Mouse (Mus musculus): ENCODE results near the gene Schip1. TPM values are rescaled to one million over a fixed set of nuclear protein-coding genes. Genes with fewer than 3 reads are reported as not detected.

The Schip1 gene
- total RNA-seq, 2 experiments from 2014 or later: 19.2 to 30.0 TPM

- no peak for DNase-seq
Measured at GRCm38 (mm10) chr3:68512327-68512726, 447.7 kb downstream of the Schip1 start.

- no peak for DNase-seq
Measured at GRCm38 (mm10) chr3:68513340-68514119, 448.9 kb downstream of the Schip1 start.

GRCm38 (mm10) chr3:68514120-68514497, 449.5 kb downstream of the Schip1 start:
- no peak for DNase-seq

GRCm38 (mm10) chr3:68514717-68515116, 450.1 kb downstream of the Schip1 start:
- no peak for DNase-seq

GRCm38 (mm10) chr3:68516393-68517081, 451.9 kb downstream of the Schip1 start:
- no peak for DNase-seq

GRCm38 (mm10) chr3:68517236-68517635, 452.6 kb downstream of the Schip1 start:
- no peak for DNase-seq

- no peak for DNase-seq
Measured at GRCm38 (mm10) chr3:68518041-68518440, 453.4 kb downstream of the Schip1 start.

GRCm38 (mm10) chr3:68518586-68518985, 454.0 kb downstream of the Schip1 start:
- no peak for DNase-seq

- no peak for DNase-seq
Measured at GRCm38 (mm10) chr3:68525361-68525878, 460.8 kb downstream of the Schip1 start.

- no peak for DNase-seq
Measured at GRCm38 (mm10) chr3:68526416-68526815, 461.8 kb downstream of the Schip1 start.

- no peak for DNase-seq
Measured at GRCm38 (mm10) chr3:68527182-68527581, 462.6 kb downstream of the Schip1 start.

- DNase-seq: no peak
Measured at GRCm38 (mm10) chr3:68531908-68532307, 467.3 kb downstream of the Schip1 start.

- DNase-seq: peak; percentile 41
Measured at GRCm38 (mm10) chr3:68534571-68535051, 470.0 kb downstream of the Schip1 start.

GRCm38 (mm10) chr3:68535160-68535728, 470.6 kb downstream of the Schip1 start:
- no peak for DNase-seq

GRCm38 (mm10) chr3:68536071-68536470, 471.5 kb downstream of the Schip1 start:
- no peak for DNase-seq

GRCm38 (mm10) chr3:68541688-68542087, 477.1 kb downstream of the Schip1 start:
- no peak for DNase-seq

- peak; percentile 67 for DNase-seq
Measured at GRCm38 (mm10) chr3:68542944-68543501, 478.4 kb downstream of the Schip1 start.

- DNase-seq: no peak
Measured at GRCm38 (mm10) chr3:68544811-68545210, 480.2 kb downstream of the Schip1 start.

GRCm38 (mm10) chr3:68545898-68546297, 481.3 kb downstream of the Schip1 start:
- no peak for DNase-seq

- DNase-seq: no peak
Measured at GRCm38 (mm10) chr3:68555087-68555662, 490.6 kb downstream of the Schip1 start.

GRCm38 (mm10) chr3:68556891-68557290, 492.3 kb downstream of the Schip1 start:
- no peak for DNase-seq

GRCm38 (mm10) chr3:68558744-68559143, 494.1 kb downstream of the Schip1 start:
- no peak for DNase-seq
